Comparison of ENCODE assay signal across 24 mouse cellular contexts in the genomic region with DNA sequence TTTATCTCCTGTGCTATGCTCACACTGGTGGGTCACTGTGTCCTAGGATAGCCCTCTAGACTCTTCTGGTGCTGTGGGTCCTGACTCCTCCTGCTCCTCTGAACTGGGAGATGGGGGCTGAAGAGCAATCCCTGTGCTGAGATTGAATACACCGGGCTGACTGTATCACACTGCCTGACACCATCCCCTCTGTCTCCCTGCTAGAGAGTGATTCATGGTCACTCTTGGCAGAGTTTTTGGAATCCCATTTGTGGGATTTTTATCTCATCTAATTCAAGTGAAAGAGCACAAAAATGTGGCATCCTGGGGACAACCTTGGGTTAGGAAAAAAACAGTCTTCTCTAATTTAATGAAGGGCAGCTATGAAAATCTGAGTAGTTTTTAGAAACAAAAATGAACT. TPM values are rescaled to one million over a fixed set of nuclear protein-coding genes. Genes with fewer than 3 reads are reported as not detected.
DNase-seq lines count a peak whose midpoint lies in the region; ATAC-seq and TF ChIP-seq lines count a peak whose summit lies in the region.
"Had no signal": no experiment of that assay in that cellular context is flagged by ENCODE, and none has a peak within 500 bp of the region (broad histone marks: within the 10 kb centered on the region; RNA-seq: fewer than 3 reads in every experiment).

No protein-coding gene starts in this region.

- peak; percentile 81 for ATAC-seq in Patski
- no peak for ATAC-seq in kidney, embryonic 16.5 days (ENCODE audit: low FRiP score, low TSS enrichment)
- ATAC-seq: activated CD4-positive, CD25-positive, alpha-beta regulatory T cell, adult 4 months; CD4-positive, CD25-positive, alpha-beta regulatory T cell, adult 4 months; forebrain, embryonic 14.5 days; hindbrain, postnatal 0 days; inflammation-experienced regulatory T-cells, adult 6 months; intestine, embryonic 16.5 days had no signal

- H3K4me3 ChIP-seq in kidney, embryonic 16.5 days (ENCODE audit: low read length) = no peak overlapping the region
- H3K4me3 ChIP-seq: heart, embryonic 10.5 days; heart, embryonic 13.5 days had no signal

- CTCF ChIA-PET in Patski (lab: Charles Lee) = interaction anchor here (1.3 kb wide), 1 partner anchor 61 kb away, joined by 3 read pairs; no protein-coding TSS in a partner anchor

- H3K27ac ChIP-seq in kidney, embryonic 16.5 days (ENCODE audit: low read length) = no peak overlapping the region
- H3K27ac ChIP-seq: heart, embryonic 10.5 days; heart, embryonic 13.5 days; hindbrain, embryonic 14.5 days; hindbrain, postnatal 0 days had no signal

- 65% methylated on average over 1 of the region's 1 CpGs for WGBS in kidney, embryonic 16.5 days

- no peaks in the 10 kb centered on the region for H3K36me3 ChIP-seq in kidney, embryonic 16.5 days (ENCODE audit: insufficient read depth, low read length)
- H3K36me3 ChIP-seq: heart, embryonic 10.5 days; heart, embryonic 13.5 days had no signal

- POLR2A ChIA-PET in Patski (lab: Charles Lee) = interaction anchor here (0.6 to 0.8 kb wide), 2 partner anchors 78 to 126 kb away, joined by 3 to 5 read pairs; no protein-coding TSS in a partner anchor

- no peaks in the 10 kb centered on the region for H3K4me1 ChIP-seq in kidney, embryonic 16.5 days (ENCODE audit: insufficient read depth, low read length)

- in situ Hi-C loops in Patski (cut with MboI; ENCODE audit: low pct_unique_long_range_greater_than_20kb) = loop anchor here (5.0 to 10.0 kb wide), 3 partner anchors 64 to 174 kb away; no protein-coding TSS in a partner anchor

- peak; percentile 53 for DNase-seq in adrenal gland, adult 2 months
- DNase-seq in adrenal gland, postnatal 10 days = no peak
- DNase-seq in MN1 (ENCODE audit: low spot score) (peak; percentile 45), Patski (ENCODE audit: low read depth, low spot score) (peak; percentile 68)
- DNase-seq in thymus, postnatal 10 days (ENCODE audit: low spot score in 2 of 2) = no peak
- DNase-seq in heart, adult 9 months (ENCODE audit: low spot score in 2 of 2) = no peak
- DNase-seq: B cell, adult 2 months; cerebellum, adult 18-20 months; cerebellum, adult 9-10 months; cerebellum, postnatal 14 days; gastrocnemius, postnatal 25 days; heart, adult 18-20 months; heart, postnatal 14 days; heart, postnatal 4 days had no signal

- no peaks in the 10 kb centered on the region for H3K9me3 ChIP-seq in kidney, embryonic 16.5 days (ENCODE audit: low read length)
- H3K9me3 ChIP-seq: heart, embryonic 10.5 days; heart, embryonic 13.5 days had no signal

- no peak overlapping the region for H3K4me2 ChIP-seq in kidney, embryonic 16.5 days (replicated peaks; ENCODE audit: low read depth, low read length)
- H3K4me2 ChIP-seq: heart, embryonic 13.5 days; hindbrain, embryonic 14.5 days had no signal

- no peaks in the 10 kb centered on the region for H3K27me3 ChIP-seq in Patski
- H3K27me3 ChIP-seq in kidney, embryonic 16.5 days (ENCODE audit: insufficient read depth, low read length) = no peaks in the 10 kb centered on the region
- H3K27me3 ChIP-seq: heart, embryonic 13.5 days had no signal

- no peak overlapping the region for H3K9ac ChIP-seq in kidney, embryonic 16.5 days (replicated peaks; ENCODE audit: low read length)
- H3K9ac ChIP-seq: heart, embryonic 13.5 days; hindbrain, embryonic 14.5 days had no signal

- TF ChIP-seq CTCF in Patski (IDR thresholded peaks at IDR 0.05) = no peak

RNA-seq across cellular contexts. Expression of gene Lhfpl2, which starts 59.2 kb away (rescaled TPM):
- 10 to 100 TPM; 27.9 to 32.2 TPM for total RNA-seq in adrenal gland, adult 2 months (2021)
- polyA plus RNA-seq in adrenal gland, adult 2 months (2012; rRNA removed) = 21.5 and 26.7 TPM in 2 replicates
- 10 to 100 TPM; 29.8 to 39.6 TPM for total RNA-seq in adrenal gland, postnatal 10 days (2021)
- polyA plus RNA-seq in Patski (2021) = 33.0 TPM
- polyA plus RNA-seq in kidney, embryonic 16.5 days (2015; fragmentation: Nextera tagmentation; extraction: Ambion mirVana) = 91.2 and 96.0 TPM in 2 replicates
- polyA plus RNA-seq: activated CD4-positive, CD25-positive, alpha-beta regulatory T cell, adult 4 months; inflammation-experienced regulatory T-cells, adult 6 months had no signal

Comparison
In these comparisons a context has a peak if more than half of its experiments do, and no peak if none do; other contexts are left out.
1. DNase-seq: peak in adrenal gland, adult 2 months (single experiment), MN1 (single experiment) and Patski (single experiment); none in adrenal gland, postnatal 10 days (single experiment), thymus, postnatal 10 days (0 of 2) and heart, adult 9 months (0 of 2).